Mouse (Mus musculus): ENCODE data around the gene Tert.
A peak's percentile ranks its signal among the peaks of the same experiment; 100 is the strongest.

Gene Tert

GRCm38 (mm10) chr13:73626745-73627549 lies at the start of gene Tert:
TSS of gene Tert (plus strand) at chr13:73626911.
- peak; percentile 95 for DNase-seq (ENCODE audit: low read depth, low spot score)

- DNase-seq (ENCODE audit: low read depth, low spot score): no peak
These were observed 49.4 kb upstream of the Tert start for GRCm38 (mm10) chr13:73577277-73577676.

GRCm38 (mm10) chr13:73591488-73591887 lies 35.2 kb upstream of the Tert start:
- DNase-seq (ENCODE audit: low read depth, low spot score): no peak

GRCm38 (mm10) chr13:73592546-73592945 lies 34.2 kb upstream of the Tert start:
- no peak for DNase-seq (ENCODE audit: low read depth, low spot score)

DNA sequence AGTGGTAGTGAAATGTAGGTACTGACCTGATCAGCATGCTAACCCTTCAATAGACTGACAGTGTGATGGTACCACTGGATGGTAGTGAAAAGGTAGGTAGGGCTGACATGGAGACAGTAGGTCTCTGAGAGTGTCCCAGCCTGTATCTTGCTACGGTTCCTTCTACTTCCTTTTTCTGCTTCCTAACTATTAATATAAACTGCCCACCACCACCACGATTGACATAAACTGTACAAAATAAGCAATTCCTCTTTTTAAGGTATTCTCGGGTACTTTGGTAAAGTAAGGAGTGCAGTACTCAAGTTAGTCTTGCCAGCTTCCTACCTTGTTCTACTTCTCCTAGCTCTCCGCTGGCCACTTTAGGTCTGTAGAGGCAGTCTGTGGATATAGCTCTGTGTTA lies 30.4 kb upstream of the Tert start:
- no peak for DNase-seq (ENCODE audit: low read depth, low spot score)

DNA sequence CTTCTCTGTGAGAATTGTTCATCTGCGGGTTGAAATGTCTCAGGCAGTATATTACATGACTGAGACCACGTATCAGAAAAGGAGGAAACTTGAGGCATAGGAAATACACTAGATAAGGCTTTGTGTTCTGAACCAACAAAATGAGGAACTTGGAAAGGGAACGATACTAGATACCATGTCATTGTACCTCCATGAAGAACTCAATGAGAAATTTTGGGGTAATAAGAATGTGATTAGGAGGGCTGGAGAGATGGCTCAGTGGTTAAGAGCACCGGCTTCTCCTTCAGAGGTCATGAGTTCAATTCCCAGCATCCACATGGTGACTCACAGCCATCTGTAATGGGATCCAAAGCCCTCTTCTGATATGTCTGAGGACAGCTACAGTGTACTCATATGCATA lies 26.5 kb upstream of the Tert start:
- no peak for DNase-seq (ENCODE audit: low read depth, low spot score)

- DNase-seq (ENCODE audit: low read depth, low spot score): no peak
These were observed 23.7 kb upstream of the Tert start for GRCm38 (mm10) chr13:73603046-73603445.

DNA sequence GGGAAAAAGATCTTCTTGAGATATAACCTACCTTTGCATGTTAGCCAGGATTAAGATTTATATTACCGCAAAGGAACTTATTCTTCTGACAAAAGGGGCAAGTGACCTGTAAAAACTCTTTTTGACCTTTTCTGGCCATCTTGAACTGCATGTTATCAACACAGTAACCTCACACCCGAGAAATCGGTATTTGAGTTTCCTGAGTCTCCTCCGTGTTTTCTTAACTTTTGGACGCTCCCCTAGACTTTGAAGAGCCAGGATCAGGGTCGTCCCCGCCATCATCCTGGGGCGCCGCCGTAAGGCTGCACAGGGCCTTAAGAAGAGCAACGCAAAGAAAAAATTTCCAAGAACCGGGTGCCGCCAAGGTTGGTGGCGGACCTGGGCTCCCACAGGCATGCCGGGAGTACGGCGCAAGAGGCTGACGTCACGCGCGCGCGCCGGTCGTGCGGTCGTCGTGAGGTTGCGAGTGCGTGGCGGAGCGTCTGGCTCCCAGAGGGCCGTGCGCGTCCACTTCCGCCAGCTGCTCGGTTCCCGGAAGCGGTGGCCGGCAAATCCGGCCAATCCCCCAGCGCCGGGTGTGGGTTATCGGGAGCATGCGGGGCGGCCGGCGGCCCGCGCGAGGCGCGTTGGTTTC lies 23.1 kb upstream of the Tert start, which contains the start of gene Clptm1l:
TSS of gene Clptm1l (plus strand) at position 485 of the 634 bp plus-strand sequence.
- DNase-seq (ENCODE audit: low read depth, low spot score): peak; percentile 94

GRCm38 (mm10) chr13:73604156-73604957 lies 22.4 kb upstream of the Tert start:
- peak; percentile 22 for DNase-seq (ENCODE audit: low read depth, low spot score)

DNA sequence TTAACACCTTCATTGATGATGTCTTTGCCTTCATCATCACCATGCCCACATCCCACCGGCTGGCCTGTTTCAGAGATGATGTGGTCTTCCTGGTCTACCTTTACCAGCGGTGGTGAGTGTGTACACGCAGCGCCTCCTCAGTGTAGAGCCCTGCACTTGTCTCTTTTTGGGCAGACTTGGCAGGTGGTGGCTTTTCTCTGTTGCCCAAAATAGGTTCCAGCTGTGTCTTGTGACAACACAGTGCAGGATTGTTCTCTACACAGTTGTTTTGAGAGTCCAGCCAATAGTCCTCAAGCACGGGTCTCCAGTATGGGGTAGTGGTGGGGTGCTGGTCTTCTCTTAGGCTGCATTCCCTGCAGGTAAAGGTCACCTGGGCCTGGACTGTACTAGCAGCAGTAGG lies 8.3 kb upstream of the Tert start:
- DNase-seq (ENCODE audit: low read depth, low spot score): no peak

GRCm38 (mm10) chr13:73620637-73621036 lies 6.1 kb upstream of the Tert start:
- DNase-seq (ENCODE audit: low read depth, low spot score): peak; percentile 64

DNA sequence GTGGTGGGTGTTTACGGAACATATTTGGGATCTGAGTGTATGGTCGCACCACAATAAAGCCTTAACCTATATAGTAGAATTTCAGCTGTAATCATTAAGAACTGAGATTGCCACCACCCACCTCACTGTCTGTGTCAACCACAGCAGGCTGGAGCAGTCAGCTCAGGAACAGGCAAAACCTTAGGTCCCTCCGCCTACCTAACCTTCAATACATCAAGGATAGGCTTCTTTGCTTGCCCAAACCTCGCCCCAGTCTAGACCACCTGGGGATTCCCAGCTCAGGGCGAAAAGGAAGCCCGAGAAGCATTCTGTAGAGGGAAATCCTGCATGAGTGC lies 334 bp upstream of the Tert start:
- DNase-seq (ENCODE audit: low read depth, low spot score): no peak

GRCm38 (mm10) chr13:73628586-73629113 lies 1.9 kb downstream of the Tert start:
- no peak for DNase-seq (ENCODE audit: low read depth, low spot score)

DNA sequence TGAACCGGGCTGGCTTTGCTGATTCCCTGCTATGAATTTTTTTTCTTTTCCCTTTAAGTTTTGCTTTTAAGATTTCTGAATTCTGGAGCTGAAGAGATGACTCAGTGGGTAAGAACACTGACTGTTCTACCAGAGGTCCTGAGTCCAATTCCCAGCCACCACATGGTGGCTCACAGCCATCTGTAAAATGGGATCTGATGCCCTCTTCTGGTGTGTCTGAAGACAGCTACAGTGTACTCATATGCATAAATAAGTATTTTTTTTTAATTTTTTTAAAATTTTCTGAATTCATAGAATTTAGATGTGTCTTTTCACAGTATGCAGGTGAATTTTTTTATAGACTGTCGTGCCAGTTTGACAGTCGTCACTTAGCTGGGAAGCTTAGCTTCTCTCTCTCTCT lies 5.1 kb downstream of the Tert start:
- DNase-seq (ENCODE audit: low read depth, low spot score): no peak

- DNase-seq (ENCODE audit: low read depth, low spot score): no peak
These were observed 11.1 kb downstream of the Tert start for GRCm38 (mm10) chr13:73637826-73638225.

GRCm38 (mm10) chr13:73641296-73641695 lies 14.6 kb downstream of the Tert start:
- DNase-seq (ENCODE audit: low read depth, low spot score): no peak

DNA sequence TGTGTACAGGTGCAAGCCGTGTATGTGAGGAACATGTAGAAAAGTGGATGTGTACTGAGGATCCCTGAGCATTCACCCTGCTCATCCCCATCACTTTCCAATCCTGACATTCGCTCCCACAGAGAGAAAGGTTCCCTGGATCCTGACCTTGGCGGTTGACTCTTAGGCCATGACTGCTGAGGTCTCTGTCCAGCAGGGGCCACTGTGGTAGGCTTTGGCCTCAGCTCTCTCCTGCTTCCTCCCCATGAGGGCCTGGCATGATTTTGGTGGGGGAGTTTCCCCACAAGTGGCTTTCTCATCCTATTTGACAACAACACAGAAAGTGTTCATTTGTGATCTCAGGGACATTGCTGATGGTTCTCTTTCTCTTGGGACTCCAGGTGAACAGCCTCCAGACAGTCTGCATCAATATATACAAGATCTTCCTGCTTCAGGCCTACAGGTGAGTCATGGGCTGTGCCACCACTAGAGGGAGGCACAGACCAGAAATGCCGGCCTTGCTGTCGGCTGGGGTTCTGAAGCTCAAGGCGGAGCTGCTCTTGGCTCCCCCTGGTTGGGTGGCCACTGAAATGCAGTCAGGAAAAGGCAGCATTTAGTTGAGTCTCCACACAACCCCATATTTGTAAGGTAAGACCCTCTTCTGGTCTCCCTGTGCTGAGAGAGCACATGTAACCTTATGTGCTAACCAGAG lies 19.8 kb downstream of the Tert start:
- peak; percentile 81 for DNase-seq (ENCODE audit: low read depth, low spot score)

GRCm38 (mm10) chr13:73653266-73653665 lies 26.6 kb downstream of the Tert start:
- DNase-seq (ENCODE audit: low read depth, low spot score): no peak

GRCm38 (mm10) chr13:73654976-73655375 lies 28.3 kb downstream of the Tert start:
- no peak for DNase-seq (ENCODE audit: low read depth, low spot score)

GRCm38 (mm10) chr13:73658953-73659352 lies 32.2 kb downstream of the Tert start:
- DNase-seq (ENCODE audit: low read depth, low spot score): no peak

- no peak for DNase-seq (ENCODE audit: low read depth, low spot score)
These were observed 33.5 kb downstream of the Tert start for GRCm38 (mm10) chr13:73660163-73660695.
